Mouse (Mus musculus) retina, postnatal 1 day (tissue): ENCODE measurements at regions not wholly inside any gene's neighbourhood (a gene's known extent, or its start where the extent isn't known, plus 50 kb on each side); places are given as distances from the start of the nearest gene placed in this dataset.

ENCODE experiments used
- DNase-seq: peaks from one replicate; pipeline ENCODE4 v3.0.0-alpha.2; 2012

DNA sequence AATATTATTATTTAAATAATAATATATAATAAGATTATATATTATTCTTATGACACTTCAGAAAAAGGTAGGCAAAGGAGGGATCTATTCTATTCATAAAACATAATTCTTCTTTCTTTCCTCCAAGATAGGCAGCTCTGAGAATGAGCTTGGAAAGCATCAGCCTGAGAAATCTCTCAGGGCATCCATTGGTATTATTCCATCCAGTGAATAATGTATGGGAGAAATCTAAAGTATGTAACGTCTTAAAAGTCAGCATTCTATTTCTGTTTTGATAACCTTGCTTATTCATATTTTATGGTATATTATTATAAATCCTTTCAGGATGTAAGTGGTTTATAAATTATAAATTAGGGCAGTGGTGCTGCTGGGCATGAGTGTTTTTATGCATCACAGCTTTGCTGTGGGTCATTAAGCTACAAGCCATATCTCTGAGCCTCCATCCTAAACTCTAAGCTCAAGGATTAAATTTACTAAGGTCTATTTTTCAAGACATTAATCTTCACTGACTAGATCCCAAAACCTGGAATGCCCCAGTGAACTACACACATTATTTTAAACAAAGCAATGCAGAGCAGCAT is 766.9 kb upstream of the Luzp2 start:
- peak; percentile 18 for DNase-seq

DNA sequence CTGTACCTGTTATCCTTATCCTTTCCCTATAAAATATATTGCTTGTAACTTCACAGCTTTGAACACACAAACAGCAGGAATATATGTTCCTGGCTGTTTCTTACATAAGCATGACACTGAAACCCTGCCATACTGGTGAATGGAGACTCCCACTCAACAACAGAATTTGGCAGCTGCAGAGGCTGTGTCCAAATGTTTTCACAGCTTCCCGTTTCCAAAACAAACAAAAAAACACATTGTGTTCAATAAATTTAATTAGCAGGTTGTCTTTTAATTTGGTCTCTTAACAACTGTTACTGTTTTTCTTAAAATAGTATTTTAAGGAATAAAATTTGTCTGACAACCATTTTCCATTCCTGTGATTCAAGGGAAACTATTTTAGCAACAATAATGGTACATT is 718.3 kb upstream of the Luzp2 start:
- no peak for DNase-seq

DNA sequence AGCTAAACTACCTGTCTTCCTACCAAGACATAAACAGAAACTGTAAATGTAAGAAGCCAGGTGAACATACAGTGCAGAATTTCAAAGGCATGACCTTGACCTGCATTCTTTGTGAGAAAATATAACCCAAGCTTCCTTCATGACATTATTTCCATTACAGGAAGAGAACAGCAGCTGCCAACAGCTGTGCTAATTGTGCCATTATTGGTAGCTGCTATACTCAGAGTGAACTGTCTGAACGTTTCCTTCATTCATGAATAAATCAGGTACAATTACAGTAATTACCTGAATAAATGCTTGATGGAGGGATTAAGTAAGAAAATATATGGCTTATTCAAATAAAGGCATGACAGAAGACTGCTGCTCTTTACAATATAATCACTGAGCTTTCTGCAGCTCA is 696.3 kb upstream of the Luzp2 start:
- DNase-seq: no peak

DNA sequence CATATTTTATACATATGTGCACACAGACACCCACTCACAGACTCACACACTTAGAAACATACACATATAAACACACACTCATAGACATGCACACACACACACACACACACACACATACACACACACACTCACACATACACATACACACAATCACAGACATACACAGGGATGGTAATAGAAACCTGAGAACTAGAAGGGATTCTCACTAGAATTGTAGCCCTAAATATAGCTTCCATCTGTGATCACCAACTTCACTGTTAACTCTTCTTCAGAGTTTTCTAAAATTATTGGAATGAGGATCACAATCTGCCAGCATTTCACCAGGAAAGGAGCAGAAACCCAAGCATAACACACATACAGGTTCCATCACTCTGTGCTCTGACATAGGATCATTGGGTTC is 684.4 kb upstream of the Luzp2 start:
- DNase-seq: no peak

DNA sequence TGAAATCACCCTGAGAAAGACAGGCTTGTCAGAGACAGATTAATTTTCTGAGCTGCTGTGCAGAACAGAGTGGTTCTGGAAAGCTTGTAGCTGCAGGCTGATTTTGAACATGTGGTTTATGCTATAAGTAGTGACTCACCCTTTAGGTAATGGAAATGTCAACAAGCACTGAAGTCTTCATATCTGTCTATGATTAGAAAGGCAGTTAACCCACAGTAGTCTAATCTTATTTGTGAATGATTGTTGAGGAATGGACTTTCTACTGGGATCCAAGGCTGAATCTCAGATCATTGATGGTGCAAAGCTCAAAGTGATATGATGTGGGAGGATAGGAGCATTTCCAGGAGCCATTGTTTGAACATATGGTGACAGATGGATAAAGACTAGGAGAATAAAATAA is 635.3 kb upstream of the Luzp2 start:
- DNase-seq: peak; percentile 11
